Mouse (Mus musculus): Measurements from ENCODE around the gene Sell. TPM values are rescaled to one million over a fixed set of nuclear protein-coding genes. Genes with fewer than 3 reads are reported as not detected.

Sell gene
- polyA plus RNA-seq, 1 experiment, result 7.3 TPM

DNA sequence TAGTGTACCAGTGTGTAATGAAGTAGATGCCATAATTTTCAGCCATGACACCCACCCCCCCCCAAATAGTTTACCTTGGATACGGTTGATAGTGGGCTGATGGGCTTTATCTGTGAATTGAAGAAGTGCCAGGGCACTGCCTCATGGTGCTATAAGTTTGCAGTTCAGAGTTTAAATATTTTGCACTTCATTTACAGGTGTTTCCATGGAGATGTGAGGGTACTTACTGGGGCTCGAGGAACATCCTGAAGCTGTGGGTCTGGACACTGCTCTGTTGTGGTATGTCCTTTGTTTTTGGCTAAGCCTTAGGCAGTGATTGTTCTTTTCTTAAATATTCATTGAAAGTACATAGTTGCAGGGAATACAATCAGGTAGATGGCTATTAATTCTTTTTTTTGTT lies 1.1 kb downstream of the Sell start:
- H3K4me1 ChIP-seq (ENCODE audit: control insufficient read depth, insufficient read depth, low read length), result no peaks in the 10 kb centered on the region
- no peaks in the 10 kb centered on the region for H3K36me3 ChIP-seq (ENCODE audit: control insufficient read depth, insufficient read depth, low read length)
- TF ChIP-seq CTCF (conservative IDR thresholded peaks at IDR 0.05; ENCODE audit: insufficient read depth, insufficient read length, low read depth, low read length), result no peak
- no peak for TF ChIP-seq POLR2A (IDR thresholded peaks at IDR 0.05; ENCODE audit: low read depth, low read length)
- H3K4me3 ChIP-seq (ENCODE audit: insufficient read depth, low read depth, low read length), result no peak overlapping the region
- H3K27me3 ChIP-seq (replicated peaks; ENCODE audit: control insufficient read depth, insufficient read depth, low read length), result no peaks in the 10 kb centered on the region
- 54% methylated on average over 2 of the region's 2 CpGs for WGBS
- H3K27ac ChIP-seq (ENCODE audit: insufficient read depth, low read depth, low read length), result no peak overlapping the region
- DNase-seq, result no peak

DNA sequence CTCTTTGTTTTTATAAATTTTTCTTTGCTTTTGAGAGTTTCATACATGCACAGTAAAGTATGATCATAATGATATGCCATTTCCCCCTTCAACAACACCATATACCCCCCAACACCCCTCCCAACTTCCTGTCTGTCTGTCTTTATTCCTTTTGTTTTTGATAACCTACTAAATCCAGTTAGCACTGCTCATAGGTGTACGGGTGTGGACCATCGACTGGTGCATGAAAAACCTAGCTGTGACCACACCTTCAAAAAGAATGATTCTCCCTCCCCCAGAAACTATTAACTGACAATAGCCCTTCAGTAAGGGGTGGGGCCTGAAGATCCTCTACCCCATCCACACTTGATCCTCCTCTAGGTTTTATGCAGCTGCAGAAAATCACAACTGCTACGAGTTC lies 2.0 kb downstream of the Sell start:
- Histone ChIP-seq H3K4me3 (ENCODE audit: insufficient read depth, low read depth, low read length) (no peak overlapping the region), H3K27ac (ENCODE audit: insufficient read depth, low read depth, low read length) (no peak overlapping the region), H3K36me3 (ENCODE audit: control insufficient read depth, insufficient read depth, low read length) (no peaks in the 10 kb centered on the region), H3K4me1 (ENCODE audit: control insufficient read depth, insufficient read depth, low read length) (no peaks in the 10 kb centered on the region), H3K27me3 (replicated peaks; ENCODE audit: control insufficient read depth, insufficient read depth, low read length) (no peaks in the 10 kb centered on the region)
- WGBS, result 41% methylated on average over 3 of the region's 3 CpGs
- no peak for DNase-seq
- TF ChIP-seq CTCF (conservative IDR thresholded peaks at IDR 0.05; ENCODE audit: insufficient read depth, insufficient read length, low read depth, low read length) (no peak), POLR2A (IDR thresholded peaks at IDR 0.05; ENCODE audit: low read depth, low read length) (no peak)

DNA sequence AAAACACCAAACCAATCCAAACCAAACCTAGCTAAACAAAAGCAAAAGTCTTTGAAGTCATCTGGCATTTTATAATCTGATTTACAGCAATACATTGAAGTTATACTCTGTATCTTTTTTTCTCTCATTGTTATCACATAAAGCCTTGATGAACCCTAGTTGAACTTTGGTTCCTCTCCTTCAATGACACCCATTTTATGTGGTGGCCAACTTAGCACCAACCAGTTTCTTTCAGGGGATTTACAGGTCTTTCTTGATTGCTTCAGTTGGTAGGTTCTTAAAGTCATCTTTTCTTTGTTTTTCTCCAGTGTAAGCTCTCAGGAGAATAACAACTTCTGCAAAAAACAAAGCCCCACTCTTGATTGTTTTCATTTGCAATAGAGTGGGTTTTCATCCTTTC lies 7.5 kb downstream of the Sell start:
- Histone ChIP-seq H3K36me3 (ENCODE audit: control insufficient read depth, insufficient read depth, low read length) (no peaks in the 10 kb centered on the region), H3K4me3 (ENCODE audit: insufficient read depth, low read depth, low read length) (no peak overlapping the region), H3K27ac (ENCODE audit: insufficient read depth, low read depth, low read length) (no peak overlapping the region), H3K27me3 (replicated peaks; ENCODE audit: control insufficient read depth, insufficient read depth, low read length) (no peaks in the 10 kb centered on the region), H3K4me1 (ENCODE audit: control insufficient read depth, insufficient read depth, low read length) (no peaks in the 10 kb centered on the region)
- TF ChIP-seq POLR2A (IDR thresholded peaks at IDR 0.05; ENCODE audit: low read depth, low read length), result no peak
- TF ChIP-seq CTCF (conservative IDR thresholded peaks at IDR 0.05; ENCODE audit: insufficient read depth, insufficient read length, low read depth, low read length), result no peak
- DNase-seq, result no peak

DNA sequence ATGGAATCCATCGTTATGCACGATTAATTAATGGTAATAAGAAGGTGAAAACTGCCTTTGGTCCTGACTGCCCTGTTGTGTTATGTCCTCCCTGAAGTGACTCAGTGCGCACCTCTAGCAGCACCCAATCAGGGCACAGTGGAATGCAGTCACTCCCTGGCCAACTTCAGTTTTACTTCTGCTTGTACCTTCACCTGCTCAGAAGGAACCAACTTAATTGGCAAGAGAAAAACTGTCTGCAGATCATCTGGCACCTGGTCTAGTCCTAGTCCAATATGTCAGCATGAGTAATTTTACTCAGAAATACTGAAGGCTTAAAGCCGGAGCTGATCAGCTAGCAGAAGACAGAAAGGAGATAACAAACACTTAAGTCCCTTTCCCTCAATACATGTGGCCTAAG lies 8.7 kb downstream of the Sell start:
- no peak overlapping the region for H3K4me3 ChIP-seq (ENCODE audit: insufficient read depth, low read depth, low read length)
- TF ChIP-seq POLR2A (IDR thresholded peaks at IDR 0.05; ENCODE audit: low read depth, low read length), result no peak
- no peak for TF ChIP-seq CTCF (conservative IDR thresholded peaks at IDR 0.05; ENCODE audit: insufficient read depth, insufficient read length, low read depth, low read length)
- H3K4me1 ChIP-seq (ENCODE audit: control insufficient read depth, insufficient read depth, low read length), result no peaks in the 10 kb centered on the region
- 91% methylated on average over 4 of the region's 4 CpGs for WGBS
- no peaks in the 10 kb centered on the region for H3K27me3 ChIP-seq (replicated peaks; ENCODE audit: control insufficient read depth, insufficient read depth, low read length)
- H3K27ac ChIP-seq (ENCODE audit: insufficient read depth, low read depth, low read length), result no peak overlapping the region
- DNase-seq, result no peak
- H3K36me3 ChIP-seq (ENCODE audit: control insufficient read depth, insufficient read depth, low read length), result no peaks in the 10 kb centered on the region

DNA sequence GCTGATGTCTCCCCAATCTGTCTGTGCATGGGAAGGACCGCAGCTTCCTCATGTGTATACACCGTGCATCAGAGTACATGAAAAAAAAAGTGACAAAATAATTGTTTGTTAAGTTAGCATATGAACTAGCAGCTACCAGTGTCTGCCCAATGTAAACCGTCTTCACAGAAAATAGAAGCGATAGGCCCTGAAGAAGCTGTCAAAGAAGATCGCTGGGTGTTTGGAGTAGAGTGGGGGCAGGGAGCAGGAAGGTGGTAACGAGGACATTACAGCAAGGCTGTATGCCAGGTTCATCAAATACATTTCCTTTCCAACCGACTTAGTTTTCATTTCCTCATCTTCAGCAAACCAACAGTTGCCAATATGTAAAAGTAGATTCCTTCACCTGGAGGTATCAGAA lies 9.3 kb downstream of the Sell start:
- Histone ChIP-seq H3K27ac (ENCODE audit: insufficient read depth, low read depth, low read length) (no peak overlapping the region), H3K4me1 (ENCODE audit: control insufficient read depth, insufficient read depth, low read length) (no peaks in the 10 kb centered on the region), H3K27me3 (replicated peaks; ENCODE audit: control insufficient read depth, insufficient read depth, low read length) (no peaks in the 10 kb centered on the region), H3K36me3 (ENCODE audit: control insufficient read depth, insufficient read depth, low read length) (no peaks in the 10 kb centered on the region), H3K4me3 (ENCODE audit: insufficient read depth, low read depth, low read length) (no peak overlapping the region)
- TF ChIP-seq CTCF (conservative IDR thresholded peaks at IDR 0.05; ENCODE audit: insufficient read depth, insufficient read length, low read depth, low read length) (no peak), POLR2A (IDR thresholded peaks at IDR 0.05; ENCODE audit: low read depth, low read length) (no peak)
- 70% methylated on average over 7 of the region's 7 CpGs for WGBS
- DNase-seq, result no peak

DNA sequence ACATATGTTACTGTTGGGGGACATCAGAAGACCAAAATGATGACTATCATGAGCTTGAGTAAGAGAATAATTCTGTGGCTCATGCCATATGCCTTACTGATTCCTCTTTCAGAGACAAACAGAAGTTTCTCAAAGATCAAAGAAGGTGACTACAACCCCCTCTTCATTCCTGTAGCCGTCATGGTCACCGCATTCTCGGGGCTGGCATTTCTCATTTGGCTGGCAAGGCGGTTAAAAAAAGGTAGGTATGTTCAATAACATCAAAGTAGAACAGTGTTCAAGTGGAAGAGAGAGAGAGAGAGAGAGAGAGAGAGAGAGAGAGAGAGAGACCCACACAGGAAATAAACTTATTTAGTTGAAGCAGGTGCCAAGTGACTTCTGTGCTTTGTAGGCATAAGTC lies 10.2 kb downstream of the Sell start:
- no peaks in the 10 kb centered on the region for H3K36me3 ChIP-seq (ENCODE audit: control insufficient read depth, insufficient read depth, low read length)
- TF ChIP-seq POLR2A (IDR thresholded peaks at IDR 0.05; ENCODE audit: low read depth, low read length), result no peak
- TF ChIP-seq CTCF (conservative IDR thresholded peaks at IDR 0.05; ENCODE audit: insufficient read depth, insufficient read length, low read depth, low read length), result no peak
- no peak for DNase-seq
- no peaks in the 10 kb centered on the region for H3K27me3 ChIP-seq (replicated peaks; ENCODE audit: control insufficient read depth, insufficient read depth, low read length)
- no peaks in the 10 kb centered on the region for H3K4me1 ChIP-seq (ENCODE audit: control insufficient read depth, insufficient read depth, low read length)
- no peak overlapping the region for H3K27ac ChIP-seq (ENCODE audit: insufficient read depth, low read depth, low read length)
- 83% methylated on average over 4 of the region's 4 CpGs for WGBS
- no peak overlapping the region for H3K4me3 ChIP-seq (ENCODE audit: insufficient read depth, low read depth, low read length)

DNA sequence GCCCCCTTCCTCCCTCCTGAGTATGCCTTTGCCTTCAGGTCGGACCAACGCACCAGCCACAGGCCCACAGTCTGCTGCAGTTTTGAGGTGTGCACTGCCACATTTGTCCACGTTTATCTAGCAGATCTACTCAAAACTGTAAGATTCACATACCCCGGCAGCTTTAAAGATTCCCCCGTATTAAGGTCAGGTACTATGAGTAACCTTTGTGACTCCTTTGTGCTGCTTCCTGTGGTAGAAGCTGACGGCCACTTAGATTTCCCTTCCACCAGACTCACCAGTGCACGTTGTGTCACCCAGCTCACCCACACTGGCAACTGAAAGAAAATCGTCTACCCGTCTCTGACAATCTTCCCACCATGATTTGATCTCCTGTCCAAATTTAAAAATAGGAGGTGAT lies 11.3 kb downstream of the Sell start:
- Histone ChIP-seq H3K4me1 (ENCODE audit: control insufficient read depth, insufficient read depth, low read length) (no peaks in the 10 kb centered on the region), H3K4me3 (ENCODE audit: insufficient read depth, low read depth, low read length) (no peak overlapping the region), H3K27ac (ENCODE audit: insufficient read depth, low read depth, low read length) (no peak overlapping the region), H3K27me3 (replicated peaks; ENCODE audit: control insufficient read depth, insufficient read depth, low read length) (no peaks in the 10 kb centered on the region), H3K36me3 (ENCODE audit: control insufficient read depth, insufficient read depth, low read length) (no peaks in the 10 kb centered on the region)
- TF ChIP-seq POLR2A (IDR thresholded peaks at IDR 0.05; ENCODE audit: low read depth, low read length) (no peak), CTCF (conservative IDR thresholded peaks at IDR 0.05; ENCODE audit: insufficient read depth, insufficient read length, low read depth, low read length) (no peak)
- 87% methylated on average over 9 of the region's 9 CpGs for WGBS
- DNase-seq, result no peak

DNA sequence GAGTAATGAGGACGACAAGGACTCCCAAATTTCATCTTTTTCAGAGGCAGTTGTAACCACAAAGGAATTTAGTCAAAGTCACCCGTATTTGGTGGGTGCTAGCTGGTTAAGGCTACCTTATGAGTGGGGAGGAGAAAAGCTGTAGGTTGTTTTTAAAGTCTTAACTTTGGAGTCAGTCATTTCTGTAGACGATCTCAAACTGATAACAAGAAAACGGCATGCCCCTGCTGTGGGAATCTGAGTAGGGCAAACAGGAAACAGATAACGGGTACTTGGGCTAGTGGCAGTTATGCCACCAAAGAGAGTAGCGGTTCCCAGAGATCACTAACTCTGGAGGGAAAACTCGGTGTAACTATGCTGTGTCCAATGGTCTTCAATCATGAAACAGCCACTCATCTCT lies 12.0 kb downstream of the Sell start:
- no peak for DNase-seq
- H3K4me1 ChIP-seq (ENCODE audit: control insufficient read depth, insufficient read depth, low read length), result no peaks in the 10 kb centered on the region
- TF ChIP-seq CTCF (conservative IDR thresholded peaks at IDR 0.05; ENCODE audit: insufficient read depth, insufficient read length, low read depth, low read length) (no peak), POLR2A (IDR thresholded peaks at IDR 0.05; ENCODE audit: low read depth, low read length) (no peak)
- no peaks in the 10 kb centered on the region for H3K36me3 ChIP-seq (ENCODE audit: control insufficient read depth, insufficient read depth, low read length)
- H3K27ac ChIP-seq (ENCODE audit: insufficient read depth, low read depth, low read length), result no peak overlapping the region
- 87% methylated on average over 7 of the region's 7 CpGs for whole genome bisulfite sequencing
- no peak overlapping the region for H3K4me3 ChIP-seq (ENCODE audit: insufficient read depth, low read depth, low read length)
- H3K27me3 ChIP-seq (replicated peaks; ENCODE audit: control insufficient read depth, insufficient read depth, low read length), result no peaks in the 10 kb centered on the region

Measured in kidney, adult 2 months (tissue).